Mouse (Mus musculus) CH12.LX (cell line): ENCODE results near the gene Lrrc37a. TPM values are rescaled to one million over a fixed set of nuclear protein-coding genes. Genes with fewer than 3 reads are reported as not detected.
"Not testable (repeated sequence)": the region's sequence is repeated elsewhere in the genome, so short reads cannot be mapped to it uniquely, and the experiment has no call there.

Experiments used
- DNase-seq: peaks from one replicate; pipeline ENCODE4 v3.0.0-alpha.2; 2013; ENCODE audit errors: extremely low read depth
- H3K27ac ChIP-seq: 2 replicates; pipeline ENCODE4 v1.5.1; 2012; ENCODE audit warnings: low read depth, mild to moderate bottlenecking, control low read depth, moderate library complexity; ENCODE audit not compliant: insufficient read depth
- H3K27me3 ChIP-seq: replicated peaks from 2 replicates; pipeline ENCODE3; 2012; ENCODE audit warnings: inconsistent platforms
- H3K36me3 ChIP-seq, 2 experiments: replicated peaks in 1 of 2; 2 replicates each; pipeline versions ENCODE3 to v1.6.1; 2012; ENCODE audit warnings: inconsistent platforms in 1 of 2, low read length in 1 of 2, mild to moderate bottlenecking in 1 of 2, mixed read lengths in 1 of 2, moderate library complexity in 1 of 2; ENCODE audit not compliant: control insufficient read depth in 1 of 2, insufficient read depth in 1 of 2
- H3K4me1 ChIP-seq, 2 experiments: 2 replicates each; pipeline ENCODE4 v1.6.1; 2012; ENCODE audit warnings: inconsistent platforms in 1 of 2, moderate library complexity in 1 of 2; ENCODE audit not compliant: insufficient read depth in 2 of 2, control insufficient read depth in 1 of 2
- H3K4me2 ChIP-seq: 2 replicates; pipeline ENCODE4 v1.6.1; 2012; ENCODE audit warnings: low read depth, mild to moderate bottlenecking, control low read depth; ENCODE audit not compliant: poor library complexity, insufficient read depth, severe bottlenecking
- H3K4me3 ChIP-seq, 3 experiments: fragments of 150-350 bp in 1 of 3; sonication (generic) in 1 of 3; replicated peaks in 1 of 3; 2 replicates each; pipeline versions ENCODE3 to v1.5.1; 2011 to 2012; ENCODE audit warnings: low read depth in 2 of 3, low read length in 2 of 3, mild to moderate bottlenecking in 2 of 3, moderate library complexity in 2 of 3, control low read depth in 1 of 3, improper control_type of control experiment in 1 of 3, inconsistent platforms in 1 of 3, mixed read lengths in 1 of 3; ENCODE audit not compliant: poor library complexity in 1 of 3
- H3K79me2 ChIP-seq: replicated peaks from 2 replicates; pipeline ENCODE4 v1.6.1; 2012; ENCODE audit warnings: mild to moderate bottlenecking, moderate library complexity; ENCODE audit not compliant: control insufficient read depth, poor library complexity, insufficient read depth, severe bottlenecking; ENCODE audit errors: extremely low read depth
- H3K9ac ChIP-seq: 2 replicates; pipeline ENCODE4 v1.6.1; 2012; ENCODE audit warnings: low read depth, mild to moderate bottlenecking, control low read depth, moderate library complexity; ENCODE audit not compliant: insufficient read depth
- H3K9me3 ChIP-seq: replicated peaks from 2 replicates; pipeline ENCODE3; 2012; ENCODE audit warnings: low read length, inconsistent platforms, mixed read lengths
- CHD1 ChIP-seq: IDR thresholded peaks from 2 replicates; pipeline ENCODE4 v1.6.1; 2012; ENCODE audit warnings: low read depth, low read length, improper control_type of control experiment, inconsistent platforms
- GABPA ChIP-seq: IDR thresholded peaks from 2 replicates; pipeline ENCODE4 v1.6.1; 2012; ENCODE audit warnings: low read depth, low read length, improper control_type of control experiment, inconsistent platforms; ENCODE audit not compliant: insufficient replicate concordance
- HCFC1 ChIP-seq: IDR thresholded peaks from 2 replicates; pipeline ENCODE4 v1.6.1; 2012; ENCODE audit warnings: low read depth, mild to moderate bottlenecking, inconsistent platforms, low read length, improper control_type of control experiment
- IRF4 ChIP-seq: IDR thresholded peaks from 2 replicates; pipeline ENCODE4 v1.6.1; 2014; ENCODE audit warnings: low read depth, mild to moderate bottlenecking, inconsistent platforms, low read length, improper control_type of control experiment
- JUN ChIP-seq: IDR thresholded peaks from 2 replicates; pipeline ENCODE4 v1.6.1; 2011; ENCODE audit warnings: low read depth, mild to moderate bottlenecking, low read length, improper control_type of control experiment, moderate library complexity; ENCODE audit not compliant: insufficient read depth
- JUND ChIP-seq: conservative IDR thresholded peaks from 2 replicates; pipeline ENCODE4 v1.6.1; 2011; ENCODE audit warnings: low read depth, low read length, improper control_type of control experiment
- MAX ChIP-seq: IDR thresholded peaks from 2 replicates; pipeline ENCODE4 v1.6.1; 2011; ENCODE audit warnings: low read length, improper control_type of control experiment
- MAZ ChIP-seq: IDR thresholded peaks from 2 replicates; pipeline ENCODE4 v1.6.1; 2012; ENCODE audit warnings: low read depth, mild to moderate bottlenecking, inconsistent platforms, low read length, improper control_type of control experiment, moderate library complexity
- MEF2A ChIP-seq: IDR thresholded peaks from 2 replicates; pipeline ENCODE4 v1.6.1; 2014; ENCODE audit warnings: low read depth, mild to moderate bottlenecking, inconsistent platforms, low read length, improper control_type of control experiment, borderline replicate concordance
- MYC ChIP-seq: IDR thresholded peaks from 2 replicates; pipeline ENCODE4 v1.6.1; 2011; ENCODE audit warnings: low read depth, mild to moderate bottlenecking, improper control_type of control experiment, low read length
- PAX5 ChIP-seq: IDR thresholded peaks from 2 replicates; pipeline ENCODE4 v1.6.1; 2012; ENCODE audit warnings: low read length, inconsistent platforms, mixed read lengths
- POLR2AphosphoS2 ChIP-seq: IDR thresholded peaks from 2 replicates; pipeline ENCODE4 v1.6.1; 2011; ENCODE audit warnings: low read depth, low read length, improper control_type of control experiment
- RAD21 ChIP-seq: IDR thresholded peaks from 2 replicates; pipeline ENCODE4 v1.6.1; 2011; ENCODE audit warnings: low read depth, mild to moderate bottlenecking, low read length, improper control_type of control experiment, moderate library complexity
- TBP ChIP-seq: conservative IDR thresholded peaks from 2 replicates; pipeline ENCODE4 v1.6.1; 2011; ENCODE audit warnings: low read depth, low read length, improper control_type of control experiment
- TCF12 ChIP-seq: IDR thresholded peaks from 2 replicates; pipeline ENCODE4 v1.6.1; 2014; ENCODE audit warnings: low read depth, mild to moderate bottlenecking, inconsistent platforms, low read length, improper control_type of control experiment
- USF1 ChIP-seq: IDR thresholded peaks from 2 replicates; pipeline ENCODE4 v1.6.1; 2014; ENCODE audit warnings: low read depth, mild to moderate bottlenecking, inconsistent platforms, low read length, improper control_type of control experiment
- ZKSCAN1 ChIP-seq: IDR thresholded peaks from 2 replicates; pipeline ENCODE4 v1.6.1; 2012; ENCODE audit warnings: low read depth, inconsistent platforms, low read length, improper control_type of control experiment, borderline replicate concordance
- ZMIZ1 ChIP-seq: IDR thresholded peaks from 2 replicates; pipeline ENCODE4 v1.6.1; 2012; ENCODE audit warnings: low read depth, mild to moderate bottlenecking, inconsistent platforms, low read length, improper control_type of control experiment
- ZNF384 ChIP-seq: IDR thresholded peaks from 2 replicates; pipeline ENCODE4 v1.6.1; 2012; ENCODE audit warnings: low read depth, low read length, improper control_type of control experiment, inconsistent platforms
- dilution Hi-C: fragments of 300-500 bp; cut with MboI; formaldehyde crosslinking; loops from 2 replicates; pipeline ENCODE4 v1.14.3; 2020; ENCODE audit warnings: low sequenced_read_pairs; ENCODE audit not compliant: extremely low pct_unique_long_range_greater_than_20kb, extremely low pct_ligation_motif_present
- in situ Hi-C: fragments of 300-500 bp; cut with MboI; formaldehyde crosslinking; loops from 3 replicates; pipeline ENCODE4 v1.14.3; 2019; ENCODE audit warnings: low sequenced_read_pairs, low pct_ligation_motif_present, low pct_unique_long_range_greater_than_20kb, mixed read lengths
- polyA plus RNA-seq: library from polyadenylated mRNA; unstranded; fragments of >175 nt; gene quantifications from 2 replicates; pipeline ENCODE4 v1.2.1, GENCODE M21; 2012; ENCODE audit warnings: low read depth; ENCODE audit not compliant: insufficient read length
- total RNA-seq, 2 experiments: library from RNA; depleted of rRNA; stranded (reverse); fragments of 300-350 nt in 1 of 2; fragments of >200 nt in 1 of 2; gene quantifications; 2 replicates each; pipeline ENCODE4 v1.2.3; 2012 to 2014

The Lrrc37a gene
- total and polyA plus RNA-seq, 3 experiments, result not detected

DNA sequence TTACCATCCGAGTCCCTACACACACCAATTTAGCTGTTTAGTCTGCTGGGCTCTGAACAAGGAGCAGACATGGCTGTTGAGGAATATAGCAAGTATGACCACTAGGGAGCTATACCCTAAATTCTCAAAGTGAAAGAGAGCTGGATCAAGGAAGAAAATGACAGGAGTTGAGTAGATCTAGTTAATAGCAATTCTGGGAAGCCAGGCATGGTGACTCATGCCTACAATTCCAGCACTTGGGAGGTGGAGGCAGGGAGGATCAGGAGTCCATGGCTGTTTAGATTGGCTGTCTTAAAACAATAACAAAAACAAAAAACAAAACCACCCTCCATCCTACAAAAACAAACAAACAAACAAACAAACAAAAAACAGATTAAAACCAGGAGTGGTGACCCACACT is 93.1 kb downstream of the Lrrc37a start:
- Histone ChIP-seq H3K79me2 (peaks cover 31% of the 10 kb centered on the region), H3K9me3 (no peaks in the 10 kb centered on the region), H3K27me3 (no peaks in the 10 kb centered on the region), H3K9ac (peak overlapping the region; percentile 67), H3K4me1 (peaks cover 12 to 42% of the 10 kb centered on the region in 2 experiments), H3K27ac (no peak overlapping the region), H3K4me3 (peak overlapping the region in 2 of 3 experiments; percentile 94 to 98), H3K36me3 (peaks cover 12 to 40% of the 10 kb centered on the region in 2 experiments), H3K4me2 (peak overlapping the region; percentile 92)
- in situ Hi-C loops (no loop called here), dilution Hi-C loops (no loop called here)
- DNase-seq, result no peak
- TF ChIP-seq CHD1, result no peak
- TF ChIP-seq TBP, result no peak
- no peak for TF ChIP-seq TCF12
- no peak for TF ChIP-seq JUN
- TF ChIP-seq JUND, result no peak
- no peak for TF ChIP-seq POLR2AphosphoS2
- no peak for TF ChIP-seq HCFC1
- no peak for TF ChIP-seq USF1
- TF ChIP-seq ZNF384, result no peak
- no peak for TF ChIP-seq MYC
- TF ChIP-seq PAX5, result no peak
- no peak for TF ChIP-seq MEF2A
- no peak for TF ChIP-seq GABPA
- TF ChIP-seq MAZ, result no peak

DNA sequence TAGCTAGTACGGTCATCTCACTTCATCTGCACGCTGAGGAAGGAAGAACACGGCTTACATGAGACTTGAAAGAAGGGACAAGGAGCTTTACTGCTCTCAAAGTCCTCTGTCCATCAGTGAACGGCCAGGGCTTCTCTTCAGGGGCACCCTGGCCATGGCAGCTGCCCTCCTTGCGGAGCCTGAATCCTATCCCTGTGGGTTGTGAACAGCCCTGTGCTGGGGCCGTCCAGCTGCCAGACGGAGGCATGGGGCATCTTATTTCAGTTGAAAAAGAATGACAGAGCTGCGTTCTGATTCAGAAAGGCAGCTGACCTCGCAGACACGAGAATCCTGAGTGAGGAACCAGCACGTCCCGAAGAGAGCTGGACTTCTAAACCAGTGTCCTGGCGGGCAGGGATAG is 95.5 kb downstream of the Lrrc37a start:
- in situ Hi-C loops, result no loop called here
- dilution Hi-C loops, result no loop called here
- no peak overlapping the region for H3K4me2 ChIP-seq

DNA sequence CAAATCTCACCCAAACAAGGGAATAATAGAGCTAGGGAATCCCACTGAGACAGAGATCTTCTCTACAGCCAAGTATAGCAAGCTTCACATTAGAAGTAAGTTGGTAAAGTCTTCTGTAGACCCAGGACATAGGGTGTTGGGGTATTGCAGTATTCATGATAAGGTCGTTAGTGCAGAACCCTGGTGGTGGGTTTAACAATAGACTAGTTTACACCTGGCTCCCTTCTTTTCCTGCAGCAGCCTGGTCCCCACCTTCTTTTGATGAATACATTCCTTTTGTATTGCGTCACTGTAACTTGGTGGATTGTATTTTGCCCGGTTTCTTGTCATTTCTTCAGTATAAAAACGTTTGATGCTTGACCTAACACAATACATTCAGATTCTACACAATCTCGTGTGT is 97.3 kb downstream of the Lrrc37a start:
- peaks cover 7 to 61% of the 10 kb centered on the region in 2 experiments for H3K4me1 ChIP-seq
- H3K9ac ChIP-seq, in situ Hi-C loops, H3K27ac ChIP-seq, H3K27me3 ChIP-seq, dilution Hi-C loops, H3K4me3 ChIP-seq, DNase-seq, H3K4me2 ChIP-seq, H3K9me3 ChIP-seq: not testable (repeated sequence)
- H3K79me2 ChIP-seq, result peaks cover 33% of the 10 kb centered on the region
- peaks cover 37 to 76% of the 10 kb centered on the region in 2 experiments for H3K36me3 ChIP-seq

More for the DNA sequence above, 95.5 kb downstream of the Lrrc37a start:
- H3K4me1 ChIP-seq, result peaks cover 7 to 53% of the 10 kb centered on the region in 2 experiments
- no peak overlapping the region for H3K4me3 ChIP-seq
- peaks cover 23 to 60% of the 10 kb centered on the region in 2 experiments for H3K36me3 ChIP-seq
- no peaks in the 10 kb centered on the region for H3K9me3 ChIP-seq
- no peak for DNase-seq
- H3K79me2 ChIP-seq, result peaks cover 33% of the 10 kb centered on the region
- TF ChIP-seq JUND (no peak), ZKSCAN1 (no peak), RAD21 (no peak), IRF4 (no peak), ZMIZ1 (no peak), MAX (no peak), MYC (no peak), HCFC1 (no peak)
- no peaks in the 10 kb centered on the region for H3K27me3 ChIP-seq
- no peak overlapping the region for H3K9ac ChIP-seq
- H3K27ac ChIP-seq, result no peak overlapping the region
